Mouse (Mus musculus) lung, adult 2 months (tissue): Measurements from ENCODE around the gene Lrch1.

Experiments
- CTCF ChIP-seq: fragments of 200-500 bp; IDR thresholded peaks from 2 replicates; pipeline ENCODE4 v1.5.1; 2011; ENCODE audit warnings: mild to moderate bottlenecking, low read length, control low read depth; ENCODE audit not compliant: insufficient read depth
- POLR2A ChIP-seq: fragments of 200-500 bp; IDR thresholded peaks from 2 replicates; pipeline ENCODE4 v1.6.1; 2011; ENCODE audit warnings: low read depth, mild to moderate bottlenecking, control low read depth, low read length, borderline replicate concordance; ENCODE audit errors: extremely low read depth

- TF ChIP-seq POLR2A, result no peak
- no peak for TF ChIP-seq CTCF
These were observed 149.4 kb downstream of the Lrch1 start for GRCm38 (mm10) chr14:74798063-74798890.
